Mouse (Mus musculus) limb, embryonic 13.5 days (tissue): ENCODE data around the gene Pafah2. TPM values are rescaled to one million over a fixed set of nuclear protein-coding genes. Genes with fewer than 3 reads are reported as not detected.

Experiments
- ATAC-seq: fragments of 200-750 bp; cut with Nextera tagmentation; 2 replicates; pipeline ENCODE4 v1.8.0; 2017; ENCODE audit warnings: low read depth, moderate number of reproducible peaks, moderate TSS enrichment; ENCODE audit not compliant: low FRiP score
- H3K27ac ChIP-seq: fragments of 300-500 bp; sonication (generic); 2 replicates; pipeline ENCODE4 v1.5.1; 2015; ENCODE audit warnings: inconsistent platforms, mild to moderate bottlenecking, moderate library complexity
- H3K27me3 ChIP-seq: fragments of 300-500 bp; sonication (generic); 2 replicates; pipeline ENCODE4 v1.6.1; 2015; ENCODE audit warnings: mild to moderate bottlenecking, inconsistent platforms
- H3K36me3 ChIP-seq: fragments of 300-500 bp; sonication (generic); 2 replicates; pipeline ENCODE4 v1.6.1; 2015; ENCODE audit warnings: inconsistent platforms, mild to moderate bottlenecking, moderate library complexity
- H3K4me1 ChIP-seq: fragments of 300-500 bp; sonication (generic); 2 replicates; pipeline ENCODE4 v1.6.1; 2015; ENCODE audit warnings: inconsistent platforms
- H3K4me2 ChIP-seq: fragments of 300-500 bp; sonication (generic); replicated peaks from 2 replicates; pipeline ENCODE4 v1.6.1; 2015; ENCODE audit warnings: inconsistent platforms, mild to moderate bottlenecking, moderate library complexity
- H3K4me3 ChIP-seq: fragments of 300-500 bp; sonication (generic); 2 replicates; pipeline ENCODE4 v1.5.1; 2015; ENCODE audit warnings: moderate library complexity, mild to moderate bottlenecking, inconsistent platforms
- H3K9ac ChIP-seq: fragments of 300-500 bp; sonication (generic); 2 replicates; pipeline ENCODE4 v1.6.1; 2015; ENCODE audit warnings: mild to moderate bottlenecking, inconsistent platforms
- H3K9me3 ChIP-seq: fragments of 300-500 bp; sonication (generic); 2 replicates; pipeline ENCODE4 v1.6.1; 2016; ENCODE audit warnings: inconsistent platforms
- WGBS: fragments of 180-500 bp; shearing (Covaris S2); methylation state at CpG from one replicate; pipeline ENCODE4 v1.1.7; 2015; 5-methylcytosine and 5-hydroxymethylcytosine counted together
- polyA plus RNA-seq: library from polyadenylated mRNA; unstranded; fragments of >200 nt; fragmentation: Nextera tagmentation; extraction: Ambion mirVana; gene quantifications from 2 replicates; pipeline ENCODE4 v1.2.1, GENCODE M21; 2015

Pafah2 gene
- polyA plus RNA-seq, 1 experiment from 2014 or later: 12.9 TPM

GRCm38 (mm10) chr4:134451484-134451883 is 55.4 kb downstream of the Pafah2 start:
- Histone ChIP-seq H3K4me2 (no peak overlapping the region), H3K9ac (no peak overlapping the region), H3K27me3 (peaks cover 61% of the 10 kb centered on the region), H3K27ac (no peak overlapping the region), H3K4me1 (peaks cover 20% of the 10 kb centered on the region), H3K36me3 (no peaks in the 10 kb centered on the region), H3K4me3 (no peak overlapping the region), H3K9me3 (no peaks in the 10 kb centered on the region)
- 71% methylated on average over 9 of the region's 9 CpGs for WGBS
- ATAC-seq: no peak

- no peaks in the 10 kb centered on the region for H3K9me3 ChIP-seq
- no peak overlapping the region for H3K9ac ChIP-seq
- H3K27ac ChIP-seq: no peak overlapping the region
- H3K4me2 ChIP-seq: no peak overlapping the region; the same call in 1 of the 2 replicates
- no peak overlapping the region for H3K4me3 ChIP-seq
- H3K36me3 ChIP-seq: no peaks in the 10 kb centered on the region
- WGBS: 26% methylated on average over 34 of the region's 34 CpGs
- peaks cover 61% of the 10 kb centered on the region for H3K27me3 ChIP-seq
- ATAC-seq: no peak
- peaks cover 20% of the 10 kb centered on the region for H3K4me1 ChIP-seq
Measured at GRCm38 (mm10) chr4:134453619-134454400, 57.7 kb downstream of the Pafah2 start.

- ATAC-seq: no peak
- H3K36me3 ChIP-seq: no peaks in the 10 kb centered on the region
- H3K27me3 ChIP-seq: peaks cover 57% of the 10 kb centered on the region
- H3K9ac ChIP-seq: no peak overlapping the region
- no peak overlapping the region for H3K4me2 ChIP-seq
- WGBS: 40% methylated on average over 6 of the region's 6 CpGs
- H3K4me3 ChIP-seq: no peak overlapping the region
- H3K4me1 ChIP-seq: peaks cover 13% of the 10 kb centered on the region
- H3K27ac ChIP-seq: no peak overlapping the region
- H3K9me3 ChIP-seq: no peaks in the 10 kb centered on the region
Measured at GRCm38 (mm10) chr4:134455310-134455709, 59.2 kb downstream of the Pafah2 start.

- Histone ChIP-seq H3K4me1 (peaks cover 4% of the 10 kb centered on the region; the same call in 1 of the 2 replicates), H3K9me3 (no peaks in the 10 kb centered on the region), H3K36me3 (no peaks in the 10 kb centered on the region), H3K27ac (no peak overlapping the region), H3K4me2 (no peak overlapping the region), H3K27me3 (peaks cover 39% of the 10 kb centered on the region), H3K9ac (no peak overlapping the region), H3K4me3 (no peak overlapping the region)
- ATAC-seq: no peak
- 56% methylated on average over 7 of the region's 7 CpGs for WGBS
Measured at GRCm38 (mm10) chr4:134457130-134457825, 61.2 kb downstream of the Pafah2 start.

- Histone ChIP-seq H3K4me1 (peaks cover 4% of the 10 kb centered on the region; the same call in 1 of the 2 replicates), H3K4me2 (no peak overlapping the region), H3K36me3 (no peaks in the 10 kb centered on the region), H3K9ac (no peak overlapping the region), H3K4me3 (no peak overlapping the region), H3K27me3 (peaks cover 24% of the 10 kb centered on the region), H3K9me3 (no peaks in the 10 kb centered on the region), H3K27ac (no peak overlapping the region)
- no peak for ATAC-seq
- 79% methylated on average over 5 of the region's 5 CpGs for WGBS
Measured at GRCm38 (mm10) chr4:134458856-134459255, 62.7 kb downstream of the Pafah2 start.

GRCm38 (mm10) chr4:134460277-134460676 is 64.2 kb downstream of the Pafah2 start:
- H3K36me3 ChIP-seq: no peaks in the 10 kb centered on the region
- WGBS: 85% methylated on average over 10 of the region's 10 CpGs
- no peak overlapping the region for H3K4me2 ChIP-seq
- H3K9ac ChIP-seq: no peak overlapping the region
- H3K4me3 ChIP-seq: no peak overlapping the region
- ATAC-seq: no peak
- no peaks in the 10 kb centered on the region for H3K9me3 ChIP-seq
- peaks cover 2% of the 10 kb centered on the region; the same call in 1 of the 2 replicates for H3K4me1 ChIP-seq
- no peak overlapping the region for H3K27ac ChIP-seq
- peaks cover 9% of the 10 kb centered on the region for H3K27me3 ChIP-seq

GRCm38 (mm10) chr4:134461252-134461651 is 65.1 kb downstream of the Pafah2 start:
- Histone ChIP-seq H3K9ac (no peak overlapping the region), H3K4me1 (no peaks in the 10 kb centered on the region), H3K9me3 (no peaks in the 10 kb centered on the region), H3K36me3 (no peaks in the 10 kb centered on the region), H3K4me2 (no peak overlapping the region), H3K27me3 (peaks cover 2% of the 10 kb centered on the region; the same call in 1 of the 2 replicates), H3K4me3 (no peak overlapping the region), H3K27ac (no peak overlapping the region)
- no peak for ATAC-seq
- WGBS: 77% methylated on average over 5 of the region's 5 CpGs

GRCm38 (mm10) chr4:134465789-134466188 is 69.7 kb downstream of the Pafah2 start:
- WGBS: 42% methylated on average over 12 of the region's 12 CpGs

GRCm38 (mm10) chr4:134466381-134467262 is 70.5 kb downstream of the Pafah2 start:
- H3K9me3 ChIP-seq: no peaks in the 10 kb centered on the region
- no peak for ATAC-seq
- no peak overlapping the region for H3K27ac ChIP-seq
- no peaks in the 10 kb centered on the region for H3K27me3 ChIP-seq
- WGBS: 74% methylated on average over 11 of the region's 11 CpGs
- H3K4me2 ChIP-seq: peak overlapping the region; percentile 96
- H3K36me3 ChIP-seq: peaks cover 9% of the 10 kb centered on the region
- peaks cover 20% of the 10 kb centered on the region for H3K4me1 ChIP-seq
- no peak overlapping the region for H3K4me3 ChIP-seq
- H3K9ac ChIP-seq: no peak overlapping the region

More at GRCm38 (mm10) chr4:134465789-134466188, 69.7 kb downstream of the Pafah2 start:
- H3K27me3 ChIP-seq: no peaks in the 10 kb centered on the region
- no peaks in the 10 kb centered on the region for H3K9me3 ChIP-seq
- H3K9ac ChIP-seq: no peak overlapping the region
- H3K27ac ChIP-seq: no peak overlapping the region
- H3K36me3 ChIP-seq: peaks cover 2% of the 10 kb centered on the region; the same call in 1 of the 2 replicates
- no peak overlapping the region for H3K4me3 ChIP-seq
- H3K4me1 ChIP-seq: peaks cover 17% of the 10 kb centered on the region
- no peak for ATAC-seq
- H3K4me2 ChIP-seq: no peak overlapping the region

GRCm38 (mm10) chr4:134467435-134468214 is 71.5 kb downstream of the Pafah2 start:
- Histone ChIP-seq H3K27ac (peak overlapping the region; percentile 10; the same call in 1 of the 2 replicates), H3K9ac (peak overlapping the region; percentile 69), H3K4me1 (peaks cover 20% of the 10 kb centered on the region), H3K36me3 (peaks cover 18% of the 10 kb centered on the region), H3K9me3 (no peaks in the 10 kb centered on the region), H3K4me2 (peak overlapping the region; percentile 96), H3K27me3 (no peaks in the 10 kb centered on the region), H3K4me3 (peak overlapping the region; percentile 93)
- WGBS: under 1% methylated on average over 31 of the region's 31 CpGs
- ATAC-seq: peak; percentile 26; the same call in 1 of the 2 replicates

GRCm38 (mm10) chr4:134468215-134468575 is 72.1 kb downstream of the Pafah2 start, which contains the start of gene Stmn1:
Gene Stmn1, plus strand, starts transcription at chr4:134468320.
- H3K36me3 ChIP-seq: peaks cover 23% of the 10 kb centered on the region
- H3K9me3 ChIP-seq: no peaks in the 10 kb centered on the region
- H3K4me3 ChIP-seq: peak within 1 kb of the TSS; percentile 93
- 1% methylated on average over 31 of the region's 31 CpGs for WGBS
- peak within 1 kb of the TSS; percentile 93 for H3K9ac ChIP-seq
- H3K4me1 ChIP-seq: peaks cover 20% of the 10 kb centered on the region
- H3K4me2 ChIP-seq: peak within 1 kb of the TSS; percentile 96
- no peaks in the 10 kb centered on the region for H3K27me3 ChIP-seq
- H3K27ac ChIP-seq: peak within 1 kb of the TSS; percentile 87
- ATAC-seq: peak; percentile 96
